Comparison of ENCODE assay signal across 17 mouse cellular contexts in the genomic region with DNA sequence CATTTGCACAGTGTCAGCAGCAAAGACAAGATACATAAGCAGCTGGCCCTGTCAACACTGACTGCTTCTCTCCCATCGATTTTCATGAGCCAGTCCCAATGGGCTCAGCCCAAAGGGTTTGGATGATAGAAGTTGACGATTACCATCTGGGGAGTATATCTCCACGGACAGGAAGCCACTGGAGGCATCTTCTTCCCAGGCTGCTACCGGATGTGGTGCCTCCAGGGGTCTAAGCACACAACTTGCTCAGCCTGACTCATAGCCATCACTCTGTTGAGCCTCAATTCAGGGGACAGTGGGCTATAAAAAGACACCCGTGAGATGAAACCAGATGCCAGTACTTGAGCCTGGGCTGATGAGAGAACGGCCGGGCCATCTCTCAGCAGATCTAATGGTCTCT.
DNase-seq lines count a peak whose midpoint lies in the region; ATAC-seq and TF ChIP-seq lines count a peak whose summit lies in the region.
"Had no signal": no experiment of that assay in that cellular context is flagged by ENCODE, and none has a peak within 500 bp of the region (broad histone marks: within the 10 kb centered on the region; RNA-seq: fewer than 3 reads in every experiment).

No protein-coding gene starts in this region.

- H3K4me2 ChIP-seq in embryonic facial prominence, embryonic 14.5 days (ENCODE audit: low read depth, low read length), result no peak overlapping the region
- no peak overlapping the region for H3K4me2 ChIP-seq in lung, postnatal 0 days (replicated peaks; ENCODE audit: low read depth, low read length)
- no peak overlapping the region for H3K4me2 ChIP-seq in hindbrain, postnatal 0 days (ENCODE audit: low read depth, low read length)
- H3K4me2 ChIP-seq: heart, embryonic 12.5 days had no signal

- no peak for DNase-seq in embryonic facial prominence, embryonic 14.5 days (ENCODE audit: low spot score)
- no peak for DNase-seq in embryonic facial prominence, embryonic 10.5 days (ENCODE audit: low spot score)
- DNase-seq in lung, postnatal 0 days (ENCODE audit: low spot score), result no peak
- no peak for DNase-seq in lung, postnatal 25 days (ENCODE audit: low spot score)
- peak; percentile 59 for DNase-seq in 3T3-L1 (ENCODE audit: low read depth, low spot score)
- DNase-seq in hindbrain, postnatal 0 days (ENCODE audit: low spot score), result no peak
- no peak for DNase-seq in ovary, postnatal 14 days (ENCODE audit: low spot score)
- DNase-seq: adrenal gland, postnatal 14 days; cerebellum, adult 9-10 months; forebrain, postnatal 0 days; gastrocnemius, postnatal 14 days; kidney, adult 9 months; lung, adult 2 months; spleen, adult 18-20 months had no signal

- H3K36me3 ChIP-seq in embryonic facial prominence, embryonic 14.5 days (ENCODE audit: control insufficient read depth, insufficient read depth, low read length), result no peaks in the 10 kb centered on the region
- H3K36me3 ChIP-seq in embryonic facial prominence, embryonic 10.5 days (replicated peaks), result no peaks in the 10 kb centered on the region
- H3K36me3 ChIP-seq in lung, postnatal 0 days (ENCODE audit: insufficient read depth, low read length), result no peaks in the 10 kb centered on the region
- no peaks in the 10 kb centered on the region for H3K36me3 ChIP-seq in hindbrain, postnatal 0 days (ENCODE audit: insufficient read depth, low read length)
- H3K36me3 ChIP-seq: G1E; heart, embryonic 12.5 days had no signal

- H3K27me3 ChIP-seq in embryonic facial prominence, embryonic 14.5 days (replicated peaks; ENCODE audit: control insufficient read depth, insufficient read depth, low read length), result no peaks in the 10 kb centered on the region
- no peaks in the 10 kb centered on the region for H3K27me3 ChIP-seq in embryonic facial prominence, embryonic 10.5 days (replicated peaks; ENCODE audit: low read depth, poor library complexity, severe bottlenecking)
- H3K27me3 ChIP-seq in lung, postnatal 0 days (replicated peaks; ENCODE audit: insufficient read depth, low read length), result no peaks in the 10 kb centered on the region
- no peaks in the 10 kb centered on the region for H3K27me3 ChIP-seq in hindbrain, postnatal 0 days (ENCODE audit: insufficient read depth, low read length)
- H3K27me3 ChIP-seq: heart, embryonic 12.5 days had no signal

- no peaks in the 10 kb centered on the region for H3K9me3 ChIP-seq in embryonic facial prominence, embryonic 14.5 days (ENCODE audit: control insufficient read depth, low read length)
- no peaks in the 10 kb centered on the region for H3K9me3 ChIP-seq in embryonic facial prominence, embryonic 10.5 days
- no peaks in the 10 kb centered on the region for H3K9me3 ChIP-seq in lung, postnatal 0 days (ENCODE audit: low read length)
- no peaks in the 10 kb centered on the region for H3K9me3 ChIP-seq in hindbrain, postnatal 0 days (ENCODE audit: low read length)
- H3K9me3 ChIP-seq: G1E; heart, embryonic 12.5 days had no signal

- TF ChIP-seq CTCF in lung, postnatal 0 days (IDR thresholded peaks at IDR 0.05), result no peak
- TF ChIP-seq CTCF in hindbrain, postnatal 0 days (IDR thresholded peaks at IDR 0.05; ENCODE audit: low read depth), result no peak

- ATAC-seq in embryonic facial prominence, embryonic 14.5 days (ENCODE audit: low read depth), result peak; percentile 14; the same call in 1 of the 2 replicates
- peak; percentile 47; the same call in 1 of the 2 replicates for ATAC-seq in lung, postnatal 0 days
- peak; percentile 55 for ATAC-seq in hindbrain, postnatal 0 days
- ATAC-seq in megakaryocyte progenitor cell, adult 5-6 weeks (replicated peaks; ENCODE audit: poor library complexity), result no peak
- ATAC-seq: forebrain, postnatal 0 days had no signal

- WGBS in embryonic facial prominence, embryonic 14.5 days, result 54% methylated on average over 7 of the region's 7 CpGs
- WGBS in embryonic facial prominence, embryonic 10.5 days, result 68% methylated on average over 7 of the region's 7 CpGs
- whole genome bisulfite sequencing in lung, postnatal 0 days, result 63% methylated on average over 7 of the region's 7 CpGs
- WGBS in hindbrain, postnatal 0 days, result 51% methylated on average over 7 of the region's 7 CpGs

- H3K4me3 ChIP-seq in embryonic facial prominence, embryonic 14.5 days (ENCODE audit: low read depth, low read length), result no peak overlapping the region
- H3K4me3 ChIP-seq in embryonic facial prominence, embryonic 10.5 days, result no peak overlapping the region
- no peak overlapping the region for H3K4me3 ChIP-seq in lung, postnatal 0 days (ENCODE audit: low read depth, low read length)
- no peak overlapping the region for H3K4me3 ChIP-seq in hindbrain, postnatal 0 days (ENCODE audit: low read length)
- H3K4me3 ChIP-seq: heart, embryonic 12.5 days had no signal

- no peak overlapping the region; the same call in 1 of the 2 replicates for H3K27ac ChIP-seq in embryonic facial prominence, embryonic 14.5 days (replicated peaks; ENCODE audit: low read depth, low read length)
- no peak overlapping the region for H3K27ac ChIP-seq in embryonic facial prominence, embryonic 10.5 days (replicated peaks)
- no peak overlapping the region for H3K27ac ChIP-seq in lung, postnatal 0 days (ENCODE audit: low read length)
- 0 out of 2 replicates have a peak overlapping the region, but pooled peaks have one; percentile 22 for H3K27ac ChIP-seq in hindbrain, postnatal 0 days

- H3K4me1 ChIP-seq in embryonic facial prominence, embryonic 14.5 days (ENCODE audit: control insufficient read depth, insufficient read depth, low read length), result peaks cover 5% of the 10 kb centered on the region; the same call in 1 of the 2 replicates
- H3K4me1 ChIP-seq in embryonic facial prominence, embryonic 10.5 days, result peaks cover 5% of the 10 kb centered on the region; the same call in 1 of the 2 replicates
- H3K4me1 ChIP-seq in lung, postnatal 0 days (ENCODE audit: insufficient read depth, low read depth, low read length), result no peaks in the 10 kb centered on the region
- H3K4me1 ChIP-seq in hindbrain, postnatal 0 days (ENCODE audit: insufficient read depth, low read length), result 0 out of 2 replicates have a peak, but pooled peaks cover 4% of the 10 kb centered on the region

- no peak overlapping the region for H3K9ac ChIP-seq in embryonic facial prominence, embryonic 14.5 days (ENCODE audit: low read depth, low read length)
- no peak overlapping the region for H3K9ac ChIP-seq in lung, postnatal 0 days (replicated peaks; ENCODE audit: low read depth)
- H3K9ac ChIP-seq in hindbrain, postnatal 0 days (replicated peaks; ENCODE audit: low read length), result no peak overlapping the region
- H3K9ac ChIP-seq: forebrain, postnatal 0 days; heart, embryonic 12.5 days had no signal

- TF ChIP-seq EP300 in lung, postnatal 0 days (IDR thresholded peaks at IDR 0.05), result no peak
